14 mouse cellular contexts compared by ENCODE assay signal in the genomic region with DNA sequence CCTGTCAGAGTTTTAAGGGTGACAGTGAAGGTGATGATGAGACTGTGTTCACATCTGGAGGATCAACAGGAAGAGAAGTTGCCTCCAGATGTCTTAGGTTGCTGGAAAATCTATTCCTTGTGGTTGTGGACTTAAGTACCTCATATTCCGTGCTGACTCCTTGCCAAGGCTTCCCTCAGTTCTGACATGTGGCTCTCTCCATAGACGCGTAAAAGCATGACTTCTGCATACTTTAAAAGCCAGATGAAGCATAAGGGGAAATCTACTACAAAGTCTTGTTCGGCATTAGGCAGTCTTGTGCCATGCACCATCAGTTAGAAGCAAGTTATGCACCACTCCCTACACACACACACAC.
"Had no signal": no experiment of that assay in that cellular context is flagged by ENCODE, and none has a peak within 500 bp of the region (broad histone marks: within the 10 kb centered on the region; RNA-seq: fewer than 3 reads in every experiment).

No protein-coding gene starts in this region.

- H3K9ac ChIP-seq: kidney, embryonic 15.5 days; liver, embryonic 15.5 days; midbrain, embryonic 15.5 days; neural tube, embryonic 12.5 days had no signal

- H3K36me3 ChIP-seq: kidney, embryonic 15.5 days; liver, embryonic 15.5 days; midbrain, embryonic 15.5 days; neural tube, embryonic 12.5 days had no signal

- H3K4me2 ChIP-seq: kidney, embryonic 15.5 days; liver, embryonic 11.5 days; liver, embryonic 15.5 days; midbrain, embryonic 11.5 days; midbrain, embryonic 15.5 days; neural tube, embryonic 12.5 days had no signal

- H3K27me3 ChIP-seq: kidney, embryonic 15.5 days; liver, embryonic 15.5 days; midbrain, embryonic 15.5 days; neural tube, embryonic 12.5 days had no signal

- H3K4me3 ChIP-seq: kidney, embryonic 15.5 days; liver, embryonic 15.5 days; midbrain, embryonic 15.5 days; neural tube, embryonic 12.5 days had no signal

- H3K27ac ChIP-seq: kidney, embryonic 15.5 days; liver, embryonic 15.5 days; midbrain, embryonic 15.5 days; neural tube, embryonic 12.5 days; stomach, postnatal 0 days had no signal

- DNase-seq: kidney, adult 18-20 months; kidney, postnatal 25 days; layer of hippocampus, adult 9-11 months; left cerebral cortex, postnatal 4 days; lung, adult 2 months; lung, postnatal 36 days; thymus, postnatal 4 days had no signal

- H3K4me1 ChIP-seq: liver, embryonic 15.5 days; midbrain, embryonic 15.5 days; neural tube, embryonic 12.5 days had no signal

- H3K9me3 ChIP-seq: kidney, embryonic 15.5 days; liver, embryonic 15.5 days; midbrain, embryonic 15.5 days; neural tube, embryonic 12.5 days had no signal

- ATAC-seq: midbrain, embryonic 15.5 days had no signal
